Mouse (Mus musculus) cortical plate, adult 2 months (tissue): ENCODE measurements around the gene Gm10300.

ENCODE experiments used
- CTCF ChIP-seq: fragments of 200-500 bp; IDR thresholded peaks from 2 replicates; pipeline ENCODE4 v1.5.1; 2011; ENCODE audit warnings: mild to moderate bottlenecking, control low read depth, low read length; ENCODE audit not compliant: insufficient read depth; ENCODE audit errors: extremely low read depth
- POLR2A ChIP-seq: fragments of 200-500 bp; IDR thresholded peaks from 2 replicates; pipeline ENCODE4 v1.6.1; 2011; ENCODE audit warnings: mild to moderate bottlenecking, low read length, control low read depth; ENCODE audit not compliant: insufficient read depth; ENCODE audit errors: extremely low read depth

DNA sequence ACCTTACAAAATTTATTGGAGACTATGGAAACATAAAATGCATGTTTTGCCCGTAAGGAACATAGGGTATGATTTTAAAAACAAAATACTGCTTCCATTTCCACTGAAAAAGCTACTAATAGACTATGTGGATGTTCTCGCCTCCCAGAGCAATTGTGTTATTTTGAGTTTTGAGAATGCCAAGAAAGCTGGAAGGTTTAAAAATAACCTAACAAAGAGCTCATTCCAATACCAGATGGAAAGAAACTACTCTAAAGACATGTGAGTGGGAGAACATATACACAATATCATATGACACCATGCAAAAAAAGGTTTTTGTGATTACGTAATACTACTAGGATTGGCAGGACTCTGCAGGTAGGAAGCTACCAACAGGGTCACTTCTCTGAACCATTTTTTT lies 30.8 kb upstream of the Gm10300 start:
- TF ChIP-seq POLR2A (no peak), CTCF (no peak)
